Mouse (Mus musculus): ENCODE results near the gene H2-Aa. TPM values are rescaled to one million over a fixed set of nuclear protein-coding genes. Genes with fewer than 3 reads are reported as not detected.

H2-Aa gene
- polyA plus RNA-seq, 2 experiments, result 1.1 to 1.8 TPM

DNA sequence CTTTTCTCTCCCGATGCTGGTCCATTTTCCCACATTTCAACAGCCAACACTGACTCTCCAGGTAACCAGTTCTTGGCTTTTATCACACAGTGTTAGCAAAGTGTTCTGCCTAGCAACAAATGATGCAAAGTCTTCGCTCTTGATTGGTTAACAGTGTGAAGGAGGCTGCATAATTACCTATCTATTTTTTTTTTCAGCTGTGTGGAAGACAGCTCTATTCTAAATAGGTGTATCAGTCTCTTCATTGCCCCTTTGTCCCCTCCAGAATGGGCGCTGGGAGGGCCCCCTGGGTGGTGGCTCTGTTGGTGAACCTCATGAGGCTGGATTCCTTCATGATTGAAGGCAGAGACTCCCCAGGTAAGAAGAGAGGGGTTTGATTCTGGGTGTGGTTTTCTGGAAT is 48.9 kb downstream of the H2-Aa start, which contains the start of gene H2-Ob:
H2-Ob (plus strand) TSS at position 198 of the 400 bp plus-strand sequence.
- H3K27ac ChIP-seq, result no peak within 1 kb of the TSS
- H3K4me2 ChIP-seq (ENCODE audit: low read depth), result no peak within 1 kb of the TSS
- H3K9me3 ChIP-seq (ENCODE audit: control insufficient read depth, low read length), result no peaks in the 10 kb centered on the region
- H3K9ac ChIP-seq (replicated peaks), result no peak within 1 kb of the TSS
- H3K4me3 ChIP-seq (ENCODE audit: insufficient read depth in 1 of 2, low read depth in 2 of 2, low read length in 2 of 2), result no peak within 1 kb of the TSS
- H3K27me3 ChIP-seq (ENCODE audit: control insufficient read depth, insufficient read depth, low read length), result no peaks in the 10 kb centered on the region
- WGBS (ENCODE audit: insufficient replicate concordance), result 41% methylated on average over 3 of the region's 3 CpGs
- no peaks in the 10 kb centered on the region for H3K4me1 ChIP-seq (replicated peaks; ENCODE audit: control insufficient read depth in 2 of 2, insufficient read depth in 2 of 2, low read length in 1 of 2)
- H3K36me3 ChIP-seq (replicated peaks; ENCODE audit: control insufficient read depth, insufficient read depth, low read depth), result no peaks in the 10 kb centered on the region
- TF ChIP-seq CTCF (IDR thresholded peaks at IDR 0.05; ENCODE audit: low read depth), result no peak
- no peak for TF ChIP-seq EP300 (IDR thresholded peaks at IDR 0.05; ENCODE audit: low read depth)
- DNase-seq (ENCODE audit: low read depth in 3 of 3, low spot score in 3 of 3), result no peak
- no peak for ATAC-seq (ENCODE audit: insufficient read depth)

DNA sequence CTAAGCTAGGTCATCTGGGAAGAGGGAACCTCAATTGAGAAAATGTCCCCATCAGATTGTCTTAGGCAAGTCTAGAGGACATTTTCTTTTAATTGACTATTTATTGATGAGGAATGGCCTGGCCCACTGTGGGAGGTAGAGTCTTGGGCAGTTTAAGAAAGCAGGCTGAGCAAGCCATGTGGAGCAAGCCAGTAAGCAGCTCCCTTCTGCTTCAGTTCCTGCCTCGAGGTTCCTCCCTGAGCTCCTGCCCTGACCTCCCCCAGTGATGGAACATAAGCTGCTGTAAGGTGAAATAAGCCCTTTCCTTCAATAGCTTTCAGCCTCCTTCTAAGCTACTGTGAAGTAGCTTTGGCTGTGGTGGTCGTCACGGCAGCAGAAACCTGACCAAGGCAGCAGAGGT is 49.9 kb downstream of the H2-Aa start:
- no peaks in the 10 kb centered on the region for H3K9me3 ChIP-seq (ENCODE audit: control insufficient read depth, low read length)
- 63% methylated on average over 3 of the region's 3 CpGs for WGBS (ENCODE audit: insufficient replicate concordance)
- ATAC-seq (ENCODE audit: insufficient read depth), result no peak
- H3K27ac ChIP-seq, result no peak overlapping the region
- no peak for DNase-seq (ENCODE audit: low read depth in 3 of 3, low spot score in 3 of 3)
- H3K4me1 ChIP-seq (replicated peaks; ENCODE audit: control insufficient read depth in 2 of 2, insufficient read depth in 2 of 2, low read length in 1 of 2), result no peaks in the 10 kb centered on the region
- no peaks in the 10 kb centered on the region for H3K27me3 ChIP-seq (ENCODE audit: control insufficient read depth, insufficient read depth, low read length)
- no peak overlapping the region for H3K4me2 ChIP-seq (ENCODE audit: low read depth)
- no peak overlapping the region for H3K4me3 ChIP-seq (ENCODE audit: insufficient read depth in 1 of 2, low read depth in 2 of 2, low read length in 2 of 2)
- H3K9ac ChIP-seq (replicated peaks), result no peak overlapping the region
- H3K36me3 ChIP-seq (replicated peaks; ENCODE audit: control insufficient read depth, insufficient read depth, low read depth), result no peaks in the 10 kb centered on the region
- TF ChIP-seq EP300 (IDR thresholded peaks at IDR 0.05; ENCODE audit: low read depth) (no peak), CTCF (IDR thresholded peaks at IDR 0.05; ENCODE audit: low read depth) (no peak)

DNA sequence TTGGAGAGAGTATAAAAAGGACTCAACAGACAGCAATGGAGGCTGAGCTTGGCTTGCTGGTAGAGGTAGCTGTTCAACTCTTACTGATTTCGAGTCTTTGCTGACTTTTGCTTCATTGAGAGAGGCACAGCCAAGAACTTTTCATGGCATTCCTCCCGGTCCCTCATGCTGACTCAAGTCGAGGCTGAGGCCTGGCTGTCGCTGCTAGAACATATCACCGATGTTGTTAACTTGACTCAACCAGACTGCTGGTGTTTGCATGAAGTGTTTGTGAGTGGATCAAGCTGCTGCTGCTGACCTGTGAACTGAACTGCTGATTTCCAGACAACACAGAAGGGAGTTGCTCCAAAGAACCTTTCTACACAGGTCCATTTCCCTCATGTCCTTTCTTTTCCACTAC is 50.9 kb downstream of the H2-Aa start:
- no peaks in the 10 kb centered on the region for H3K27me3 ChIP-seq (ENCODE audit: control insufficient read depth, insufficient read depth, low read length)
- 61% methylated on average over 5 of the region's 5 CpGs for WGBS (ENCODE audit: insufficient replicate concordance)
- no peak for TF ChIP-seq EP300 (IDR thresholded peaks at IDR 0.05; ENCODE audit: low read depth)
- no peak for TF ChIP-seq CTCF (IDR thresholded peaks at IDR 0.05; ENCODE audit: low read depth)
- H3K9me3 ChIP-seq (ENCODE audit: control insufficient read depth, low read length), result no peaks in the 10 kb centered on the region
- no peak overlapping the region for H3K4me2 ChIP-seq (ENCODE audit: low read depth)
- H3K9ac ChIP-seq (replicated peaks), result no peak overlapping the region
- no peak overlapping the region for H3K27ac ChIP-seq
- H3K36me3 ChIP-seq (replicated peaks; ENCODE audit: control insufficient read depth, insufficient read depth, low read depth), result no peaks in the 10 kb centered on the region
- ATAC-seq (ENCODE audit: insufficient read depth) (no peak), DNase-seq (ENCODE audit: low read depth in 3 of 3, low spot score in 3 of 3) (no peak)
- H3K4me1 ChIP-seq (replicated peaks; ENCODE audit: control insufficient read depth in 2 of 2, insufficient read depth in 2 of 2, low read length in 1 of 2), result no peaks in the 10 kb centered on the region
- H3K4me3 ChIP-seq (ENCODE audit: insufficient read depth in 1 of 2, low read depth in 2 of 2, low read length in 2 of 2), result no peak overlapping the region

DNA sequence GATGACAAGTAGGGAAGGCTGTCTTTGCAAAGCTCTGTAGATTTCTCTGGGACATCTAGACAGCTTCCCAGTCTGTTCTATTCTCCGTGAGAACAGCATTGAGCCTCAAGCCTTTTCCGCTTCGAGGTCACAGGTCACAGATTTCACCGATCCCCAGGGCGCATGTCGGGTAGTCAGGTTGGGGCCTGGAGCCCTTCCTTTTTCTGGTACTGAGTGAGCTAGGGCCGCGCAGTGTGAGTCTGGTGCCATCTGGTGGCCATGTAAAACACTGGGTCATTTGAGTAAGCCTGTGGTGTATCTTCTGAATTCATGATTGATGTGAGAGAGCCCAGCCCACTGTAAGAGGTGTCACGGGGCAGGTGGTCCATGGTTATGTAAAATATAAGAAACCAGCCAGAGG is 52.7 kb downstream of the H2-Aa start:
- no peaks in the 10 kb centered on the region for H3K27me3 ChIP-seq (ENCODE audit: control insufficient read depth, insufficient read depth, low read length)
- peak; percentile 45; the same call in 1 of the 2 replicates for ATAC-seq (ENCODE audit: insufficient read depth)
- H3K9ac ChIP-seq (replicated peaks), result no peak overlapping the region
- DNase-seq (ENCODE audit: low read depth in 3 of 3, low spot score in 3 of 3), result peak in 2 of 3 experiments; percentile 26 to 33
- no peak overlapping the region for H3K4me3 ChIP-seq (ENCODE audit: insufficient read depth in 1 of 2, low read depth in 2 of 2, low read length in 2 of 2)
- WGBS (ENCODE audit: insufficient replicate concordance), result 27% methylated on average over 9 of the region's 9 CpGs
- no peak overlapping the region for H3K27ac ChIP-seq
- no peaks in the 10 kb centered on the region for H3K4me1 ChIP-seq (replicated peaks; ENCODE audit: control insufficient read depth in 2 of 2, insufficient read depth in 2 of 2, low read length in 1 of 2)
- H3K4me2 ChIP-seq (ENCODE audit: low read depth), result no peak overlapping the region
- no peaks in the 10 kb centered on the region for H3K9me3 ChIP-seq (ENCODE audit: control insufficient read depth, low read length)
- H3K36me3 ChIP-seq (replicated peaks; ENCODE audit: control insufficient read depth, insufficient read depth, low read depth), result no peaks in the 10 kb centered on the region
- TF ChIP-seq CTCF (IDR thresholded peaks at IDR 0.05; ENCODE audit: low read depth) (peak; percentile 90), EP300 (IDR thresholded peaks at IDR 0.05; ENCODE audit: low read depth) (no peak)

Other genes starting within 250 kb of the H2-Aa start
- gene Col11a2, start 248.4 kb downstream of the H2-Aa start, polyA plus RNA-seq (2012; rRNA removed), result 0.22 and 0.55 TPM in 2 replicates
- 0.06 and 0.20 TPM in 2 replicates for gene Col11a2, start 248.4 kb downstream of the H2-Aa start, polyA plus RNA-seq (2014; fragmentation: Nextera tagmentation; extraction: Ambion mirVana)
- 0.45 and 0.51 TPM in 2 replicates for gene H2-Oa, start 195.5 kb downstream of the H2-Aa start, polyA plus RNA-seq (2012; rRNA removed)
- gene H2-Oa, start 195.5 kb downstream of the H2-Aa start, polyA plus RNA-seq (2014; fragmentation: Nextera tagmentation; extraction: Ambion mirVana), result 0.29 and 0.51 TPM in 2 replicates
- 2.5 and 3.1 TPM in 2 replicates for gene H2-DMa, start 168.3 kb downstream of the H2-Aa start, polyA plus RNA-seq (2012; rRNA removed)
- 4.4 and 5.5 TPM in 2 replicates for gene H2-DMa, start 168.3 kb downstream of the H2-Aa start, polyA plus RNA-seq (2014; fragmentation: Nextera tagmentation; extraction: Ambion mirVana)
- 46.8 and 48.7 TPM in 2 replicates for gene Brd2, start 165.2 kb downstream of the H2-Aa start, polyA plus RNA-seq (2012; rRNA removed)
- 28.8 and 37.5 TPM in 2 replicates for gene Brd2, start 165.2 kb downstream of the H2-Aa start, polyA plus RNA-seq (2014; fragmentation: Nextera tagmentation; extraction: Ambion mirVana)
- gene H2-DMb2, start 144.5 kb downstream of the H2-Aa start, polyA plus RNA-seq (2012; rRNA removed), result 0.40 and 0.58 TPM in 2 replicates
- 0.13 and 0.33 TPM in 2 replicates for gene H2-DMb2, start 144.5 kb downstream of the H2-Aa start, polyA plus RNA-seq (2014; fragmentation: Nextera tagmentation; extraction: Ambion mirVana)
- gene H2-DMb1, start 134.8 kb downstream of the H2-Aa start, polyA plus RNA-seq (2012; rRNA removed), result 1.2 TPM in 2 replicates
- 0.79 and 0.86 TPM in 2 replicates for gene H2-DMb1, start 134.8 kb downstream of the H2-Aa start, polyA plus RNA-seq (2014; fragmentation: Nextera tagmentation; extraction: Ambion mirVana)
- 1.9 TPM in 2 replicates for gene Tap1, start 100.3 kb downstream of the H2-Aa start, polyA plus RNA-seq (2012; rRNA removed)
- gene Tap1, start 100.3 kb downstream of the H2-Aa start, polyA plus RNA-seq (2014; fragmentation: Nextera tagmentation; extraction: Ambion mirVana), result 2.0 and 2.5 TPM in 2 replicates
- gene Psmb9, start 100.1 kb downstream of the H2-Aa start, polyA plus RNA-seq (2012; rRNA removed), result 3.8 and 5.8 TPM in 2 replicates
- 6.0 and 7.5 TPM in 2 replicates for gene Psmb9, start 100.1 kb downstream of the H2-Aa start, polyA plus RNA-seq (2014; fragmentation: Nextera tagmentation; extraction: Ambion mirVana)
- 9.5 and 11.8 TPM in 2 replicates for gene Psmb8, start 90.1 kb downstream of the H2-Aa start, polyA plus RNA-seq (2012; rRNA removed)
- 18.8 and 21.7 TPM in 2 replicates for gene Psmb8, start 90.1 kb downstream of the H2-Aa start, polyA plus RNA-seq (2014; fragmentation: Nextera tagmentation; extraction: Ambion mirVana)
- gene Tap2, start 84.3 kb downstream of the H2-Aa start, polyA plus RNA-seq (2012; rRNA removed), result 2.1 and 2.9 TPM in 2 replicates
- gene Tap2, start 84.3 kb downstream of the H2-Aa start, polyA plus RNA-seq (2014; fragmentation: Nextera tagmentation; extraction: Ambion mirVana), result 3.1 and 4.9 TPM in 2 replicates
- 0.13 and 0.20 TPM in 2 replicates for gene H2-Ob, start 48.9 kb downstream of the H2-Aa start, polyA plus RNA-seq (2012; rRNA removed)
- 0.13 and 0.17 TPM in 2 replicates for gene H2-Ob, start 48.9 kb downstream of the H2-Aa start, polyA plus RNA-seq (2014; fragmentation: Nextera tagmentation; extraction: Ambion mirVana)
- 2.0 and 2.3 TPM in 2 replicates for gene H2-Ab1, start 30.1 kb downstream of the H2-Aa start, polyA plus RNA-seq (2012; rRNA removed)
- 3.2 and 3.3 TPM in 2 replicates for gene H2-Ab1, start 30.1 kb downstream of the H2-Aa start, polyA plus RNA-seq (2014; fragmentation: Nextera tagmentation; extraction: Ambion mirVana)
- 0.65 and 0.91 TPM in 2 replicates for gene H2-Eb1, start 18.0 kb upstream of the H2-Aa start, polyA plus RNA-seq (2012; rRNA removed)
- 0.80 and 0.83 TPM in 2 replicates for gene H2-Eb1, start 18.0 kb upstream of the H2-Aa start, polyA plus RNA-seq (2014; fragmentation: Nextera tagmentation; extraction: Ambion mirVana)
- 0.01 TPM in 1 of 2 replicates, not detected in the other for gene H2-Eb2, start 37.8 kb upstream of the H2-Aa start, polyA plus RNA-seq (2012; rRNA removed)
- gene H2-Eb2, start 37.8 kb upstream of the H2-Aa start, polyA plus RNA-seq (2014; fragmentation: Nextera tagmentation; extraction: Ambion mirVana), result not detected in 2 replicates
- gene Btnl2, start 67.0 kb upstream of the H2-Aa start, polyA plus RNA-seq (2012; rRNA removed), result 0.01 and 0.03 TPM in 2 replicates
- not detected in 2 replicates for gene Btnl2, start 67.0 kb upstream of the H2-Aa start, polyA plus RNA-seq (2014; fragmentation: Nextera tagmentation; extraction: Ambion mirVana)
- not detected in 2 replicates for gene Btnl1, start 89.3 kb upstream of the H2-Aa start, polyA plus RNA-seq (2012; rRNA removed)
- gene Btnl1, start 89.3 kb upstream of the H2-Aa start, polyA plus RNA-seq (2014; fragmentation: Nextera tagmentation; extraction: Ambion mirVana), result not detected in 2 replicates
- gene BC051142, start 111.0 kb upstream of the H2-Aa start, polyA plus RNA-seq (2012; rRNA removed), result 0.03 and 0.17 TPM in 2 replicates
- gene BC051142, start 111.0 kb upstream of the H2-Aa start, polyA plus RNA-seq (2014; fragmentation: Nextera tagmentation; extraction: Ambion mirVana), result 0.08 and 0.66 TPM in 2 replicates
- not detected in 2 replicates for gene Btnl4, start 189.5 kb upstream of the H2-Aa start, polyA plus RNA-seq (2012; rRNA removed)
- gene Btnl4, start 189.5 kb upstream of the H2-Aa start, polyA plus RNA-seq (2014; fragmentation: Nextera tagmentation; extraction: Ambion mirVana), result not detected in 2 replicates
- gene Btnl6, start 229.5 kb upstream of the H2-Aa start, polyA plus RNA-seq (2012; rRNA removed), result not detected in 2 replicates
- not detected in 2 replicates for gene Btnl6, start 229.5 kb upstream of the H2-Aa start, polyA plus RNA-seq (2014; fragmentation: Nextera tagmentation; extraction: Ambion mirVana)